Mouse (Mus musculus) CH12.LX (cell line): ENCODE measurements around the gene Fli1. TPM values are rescaled to one million over a fixed set of nuclear protein-coding genes. Genes with fewer than 3 reads are reported as not detected.

ENCODE experiments used
- DNase-seq: peaks from one replicate; pipeline ENCODE4 v3.0.0-alpha.2; 2013; ENCODE audit errors: extremely low read depth
- H3K27ac ChIP-seq: 2 replicates; pipeline ENCODE4 v1.5.1; 2012; ENCODE audit warnings: low read depth, mild to moderate bottlenecking, control low read depth, moderate library complexity; ENCODE audit not compliant: insufficient read depth
- H3K27me3 ChIP-seq: replicated peaks from 2 replicates; pipeline ENCODE3; 2012; ENCODE audit warnings: inconsistent platforms
- H3K36me3 ChIP-seq, 2 experiments: replicated peaks in 1 of 2; 2 replicates each; pipeline versions ENCODE3 to v1.6.1; 2012; ENCODE audit warnings: inconsistent platforms in 1 of 2, low read length in 1 of 2, mild to moderate bottlenecking in 1 of 2, mixed read lengths in 1 of 2, moderate library complexity in 1 of 2; ENCODE audit not compliant: control insufficient read depth in 1 of 2, insufficient read depth in 1 of 2
- H3K4me1 ChIP-seq, 2 experiments: 2 replicates each; pipeline ENCODE4 v1.6.1; 2012; ENCODE audit warnings: inconsistent platforms in 1 of 2, moderate library complexity in 1 of 2; ENCODE audit not compliant: insufficient read depth in 2 of 2, control insufficient read depth in 1 of 2
- H3K4me2 ChIP-seq: 2 replicates; pipeline ENCODE4 v1.6.1; 2012; ENCODE audit warnings: low read depth, mild to moderate bottlenecking, control low read depth; ENCODE audit not compliant: poor library complexity, insufficient read depth, severe bottlenecking
- H3K4me3 ChIP-seq, 3 experiments: fragments of 150-350 bp in 1 of 3; sonication (generic) in 1 of 3; replicated peaks in 1 of 3; 2 replicates each; pipeline versions ENCODE3 to v1.5.1; 2011 to 2012; ENCODE audit warnings: low read depth in 2 of 3, low read length in 2 of 3, mild to moderate bottlenecking in 2 of 3, moderate library complexity in 2 of 3, control low read depth in 1 of 3, improper control_type of control experiment in 1 of 3, inconsistent platforms in 1 of 3, mixed read lengths in 1 of 3; ENCODE audit not compliant: poor library complexity in 1 of 3
- H3K79me2 ChIP-seq: replicated peaks from 2 replicates; pipeline ENCODE4 v1.6.1; 2012; ENCODE audit warnings: mild to moderate bottlenecking, moderate library complexity; ENCODE audit not compliant: control insufficient read depth, poor library complexity, insufficient read depth, severe bottlenecking; ENCODE audit errors: extremely low read depth
- H3K9ac ChIP-seq: 2 replicates; pipeline ENCODE4 v1.6.1; 2012; ENCODE audit warnings: low read depth, mild to moderate bottlenecking, control low read depth, moderate library complexity; ENCODE audit not compliant: insufficient read depth
- H3K9me3 ChIP-seq: replicated peaks from 2 replicates; pipeline ENCODE3; 2012; ENCODE audit warnings: low read length, inconsistent platforms, mixed read lengths
- BHLHE40 ChIP-seq: IDR thresholded peaks from 2 replicates; pipeline ENCODE4 v1.6.1; 2011; ENCODE audit warnings: mild to moderate bottlenecking, low read depth, low read length, improper control_type of control experiment
- CHD1 ChIP-seq: IDR thresholded peaks from 2 replicates; pipeline ENCODE4 v1.6.1; 2012; ENCODE audit warnings: low read depth, low read length, improper control_type of control experiment, inconsistent platforms
- E2F4 ChIP-seq: IDR thresholded peaks from 2 replicates; pipeline ENCODE4 v1.6.1; 2011; ENCODE audit warnings: low read depth, low read length, improper control_type of control experiment; ENCODE audit not compliant: insufficient replicate concordance
- EP300 ChIP-seq: IDR thresholded peaks from 2 replicates; pipeline ENCODE4 v1.6.1; 2011; ENCODE audit warnings: low read length, improper control_type of control experiment
- ETS1 ChIP-seq: conservative IDR thresholded peaks from 2 replicates; pipeline ENCODE4 v1.6.1; 2012; ENCODE audit warnings: low read depth, mild to moderate bottlenecking, inconsistent platforms, low read length, improper control_type of control experiment, moderate library complexity
- HCFC1 ChIP-seq: IDR thresholded peaks from 2 replicates; pipeline ENCODE4 v1.6.1; 2012; ENCODE audit warnings: low read depth, mild to moderate bottlenecking, inconsistent platforms, low read length, improper control_type of control experiment
- JUN ChIP-seq: IDR thresholded peaks from 2 replicates; pipeline ENCODE4 v1.6.1; 2011; ENCODE audit warnings: low read depth, mild to moderate bottlenecking, low read length, improper control_type of control experiment, moderate library complexity; ENCODE audit not compliant: insufficient read depth
- JUND ChIP-seq: conservative IDR thresholded peaks from 2 replicates; pipeline ENCODE4 v1.6.1; 2011; ENCODE audit warnings: low read depth, low read length, improper control_type of control experiment
- MAFK ChIP-seq: IDR thresholded peaks from 2 replicates; pipeline ENCODE4 v1.6.1; 2011; ENCODE audit warnings: low read length, improper control_type of control experiment; ENCODE audit not compliant: insufficient replicate concordance
- MEF2A ChIP-seq: IDR thresholded peaks from 2 replicates; pipeline ENCODE4 v1.6.1; 2014; ENCODE audit warnings: low read depth, mild to moderate bottlenecking, inconsistent platforms, low read length, improper control_type of control experiment, borderline replicate concordance
- MXI1 ChIP-seq: IDR thresholded peaks from 2 replicates; pipeline ENCODE4 v1.6.1; 2011; ENCODE audit warnings: mild to moderate bottlenecking, low read depth, low read length, improper control_type of control experiment
- MYC ChIP-seq: IDR thresholded peaks from 2 replicates; pipeline ENCODE4 v1.6.1; 2011; ENCODE audit warnings: low read depth, mild to moderate bottlenecking, improper control_type of control experiment, low read length
- NRF1 ChIP-seq: IDR thresholded peaks from 2 replicates; pipeline ENCODE4 v1.6.1; 2014; ENCODE audit warnings: low read depth, mild to moderate bottlenecking, inconsistent platforms, low read length, improper control_type of control experiment, moderate library complexity
- POLR2A ChIP-seq: IDR thresholded peaks from 2 replicates; pipeline ENCODE4 v1.6.1; 2011; ENCODE audit warnings: low read depth, mild to moderate bottlenecking, improper control_type of control experiment, low read length
- POLR2AphosphoS2 ChIP-seq: IDR thresholded peaks from 2 replicates; pipeline ENCODE4 v1.6.1; 2011; ENCODE audit warnings: low read depth, low read length, improper control_type of control experiment
- TBP ChIP-seq: conservative IDR thresholded peaks from 2 replicates; pipeline ENCODE4 v1.6.1; 2011; ENCODE audit warnings: low read depth, low read length, improper control_type of control experiment
- UBTF ChIP-seq: IDR thresholded peaks from 2 replicates; pipeline ENCODE4 v1.6.1; 2012; ENCODE audit warnings: low read depth, mild to moderate bottlenecking, inconsistent platforms, low read length, improper control_type of control experiment, moderate library complexity
- USF1 ChIP-seq: IDR thresholded peaks from 2 replicates; pipeline ENCODE4 v1.6.1; 2014; ENCODE audit warnings: low read depth, mild to moderate bottlenecking, inconsistent platforms, low read length, improper control_type of control experiment
- USF2 ChIP-seq: conservative IDR thresholded peaks from 2 replicates; pipeline ENCODE4 v1.6.1; 2011; ENCODE audit warnings: low read depth, low read length, improper control_type of control experiment
- ZC3H11A ChIP-seq: IDR thresholded peaks from 2 replicates; pipeline ENCODE4 v1.6.1; 2012; ENCODE audit warnings: low read depth, mild to moderate bottlenecking, inconsistent platforms, low read length, improper control_type of control experiment
- ZKSCAN1 ChIP-seq: IDR thresholded peaks from 2 replicates; pipeline ENCODE4 v1.6.1; 2012; ENCODE audit warnings: low read depth, inconsistent platforms, low read length, improper control_type of control experiment, borderline replicate concordance
- dilution Hi-C: fragments of 300-500 bp; cut with MboI; formaldehyde crosslinking; loops from 2 replicates; pipeline ENCODE4 v1.14.3; 2020; ENCODE audit warnings: low sequenced_read_pairs; ENCODE audit not compliant: extremely low pct_unique_long_range_greater_than_20kb, extremely low pct_ligation_motif_present
- in situ Hi-C: fragments of 300-500 bp; cut with MboI; formaldehyde crosslinking; loops from 3 replicates; pipeline ENCODE4 v1.14.3; 2019; ENCODE audit warnings: low sequenced_read_pairs, low pct_ligation_motif_present, low pct_unique_long_range_greater_than_20kb, mixed read lengths
- polyA plus RNA-seq: library from polyadenylated mRNA; unstranded; fragments of >175 nt; gene quantifications from 2 replicates; pipeline ENCODE4 v1.2.1, GENCODE M21; 2012; ENCODE audit warnings: low read depth; ENCODE audit not compliant: insufficient read length
- total RNA-seq, 2 experiments: library from RNA; depleted of rRNA; stranded (reverse); fragments of 300-350 nt in 1 of 2; fragments of >200 nt in 1 of 2; gene quantifications; 2 replicates each; pipeline ENCODE4 v1.2.3; 2012 to 2014

Gene Fli1
- total and polyA plus RNA-seq, 3 experiments = 20.3 to 29.3 (median 20.8) TPM

DNA sequence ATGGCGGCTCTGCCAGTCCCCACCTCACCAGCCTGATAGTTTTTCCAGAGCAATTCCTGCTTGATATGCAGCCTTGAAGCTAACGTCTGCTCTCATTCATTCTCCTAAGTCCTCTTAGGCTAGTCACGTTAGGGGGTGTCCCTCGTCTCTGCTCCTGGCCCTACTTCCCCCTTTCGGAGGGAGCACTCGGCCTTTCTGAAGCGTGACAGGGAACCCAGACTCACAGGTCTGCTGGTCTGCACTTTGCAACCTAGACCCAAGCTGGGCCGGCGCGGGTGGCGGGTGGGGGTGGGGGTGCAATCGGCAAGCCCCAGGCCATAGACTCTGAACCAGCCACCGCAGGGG, 2.6 kb downstream of the Fli1 start (continued):
- TF ChIP-seq TBP (0 out of 2 replicates have a peak, but pooled peaks have one; percentile 53), JUND (no peak), EP300 (peak; percentile 86)

- dilution Hi-C loops = no loop called here
- peaks cover 58% of the 10 kb centered on the region for H3K79me2 ChIP-seq
- H3K27ac ChIP-seq = peak overlapping the region; percentile 72
- H3K36me3 ChIP-seq = peaks cover 0 to 8% of the 10 kb centered on the region in 2 experiments
- in situ Hi-C loops = loop anchor here (5.0 kb wide), 1 partner anchor 52 kb away; no protein-coding TSS in a partner anchor
- H3K9ac ChIP-seq = peak overlapping the region; percentile 71
- peaks cover 18 to 51% of the 10 kb centered on the region in 2 experiments for H3K4me1 ChIP-seq
- no peaks in the 10 kb centered on the region for H3K27me3 ChIP-seq
- peak overlapping the region; percentile 50 to 96 (median 92) for H3K4me3 ChIP-seq
- DNase-seq = peak; percentile 52
- peak overlapping the region; percentile 76 for H3K4me2 ChIP-seq
- no peak for TF ChIP-seq USF1
- TF ChIP-seq JUN = no peak
- no peak for TF ChIP-seq MEF2A
- no peak for TF ChIP-seq UBTF
- TF ChIP-seq MXI1 = peak; percentile 23; the same call in 1 of the 2 replicates
- no peak for TF ChIP-seq NRF1
- TF ChIP-seq CHD1 = 0 out of 2 replicates have a peak, but pooled peaks have one; percentile 16
- no peak for TF ChIP-seq USF2
- no peak for TF ChIP-seq ZC3H11A
- no peak for TF ChIP-seq EP300
- TF ChIP-seq MYC = no peak
- peak; percentile 9; the same call in 1 of the 2 replicates for TF ChIP-seq HCFC1
- no peak for TF ChIP-seq MAFK
- no peak for TF ChIP-seq E2F4
- TF ChIP-seq ETS1 = no peak
- no peak for TF ChIP-seq POLR2AphosphoS2
- peaks cover 6% of the 10 kb centered on the region for H3K9me3 ChIP-seq
These were observed 3.3 kb downstream of the Fli1 start for GRCm38 (mm10) chr9:32539321-32539761.

- Histone ChIP-seq H3K27ac (no peak overlapping the region), H3K36me3 (peaks cover 0 to 10% of the 10 kb centered on the region in 2 experiments), H3K9me3 (peaks cover 6% of the 10 kb centered on the region), H3K79me2 (peaks cover 69% of the 10 kb centered on the region), H3K4me2 (peak overlapping the region; percentile 76), H3K4me3 (no peak overlapping the region), H3K27me3 (no peaks in the 10 kb centered on the region), H3K4me1 (peaks cover 24 to 63% of the 10 kb centered on the region in 2 experiments), H3K9ac (peak overlapping the region; percentile 71)
- dilution Hi-C loops = no loop called here
- DNase-seq = no peak
- no peak for TF ChIP-seq ZC3H11A
- TF ChIP-seq ZKSCAN1 = no peak
- no peak for TF ChIP-seq POLR2A
- TF ChIP-seq NRF1 = no peak
- TF ChIP-seq USF1 = no peak
- peak; percentile 54 for TF ChIP-seq BHLHE40
- in situ Hi-C loops = loop anchor here (5.0 kb wide), 1 partner anchor 51 kb away; no protein-coding TSS in a partner anchor
These were observed 4.5 kb downstream of the Fli1 start for GRCm38 (mm10) chr9:32538124-32538523.
